Mouse (Mus musculus): ENCODE measurements around the gene Mesd. TPM values are rescaled to one million over a fixed set of nuclear protein-coding genes. Genes with fewer than 3 reads are reported as not detected.

Gene Mesd
- polyA plus RNA-seq, 1 experiment from 2014 or later, result 39.6 TPM

DNA sequence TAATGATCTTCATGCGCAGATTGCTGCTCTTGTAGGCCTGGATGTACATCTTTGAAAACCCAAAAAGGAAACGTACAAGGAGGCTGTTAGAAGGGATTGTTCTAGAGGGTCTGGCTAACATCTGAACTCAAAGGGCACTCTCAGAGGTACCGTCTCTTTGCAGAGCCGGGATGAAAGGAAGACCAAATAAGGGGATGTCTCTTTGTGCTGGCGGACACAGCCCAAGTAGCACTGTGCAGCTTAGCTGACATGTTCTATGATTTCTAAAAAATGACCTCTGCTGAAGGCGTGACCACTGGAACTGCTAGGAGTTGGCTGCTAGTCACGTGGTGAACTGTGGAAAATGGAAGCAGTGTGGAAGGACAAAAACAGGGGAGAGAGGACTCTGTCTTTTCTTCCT lies 64.5 kb downstream of the Mesd start:
- Histone ChIP-seq H3K36me3 (replicated peaks; ENCODE audit: insufficient read depth, low read length) (no peaks in the 10 kb centered on the region), H3K27ac (ENCODE audit: low read depth) (no peak overlapping the region), H3K27me3 (ENCODE audit: insufficient read depth, low read length) (no peaks in the 10 kb centered on the region), H3K9me3 (ENCODE audit: low read length) (no peaks in the 10 kb centered on the region), H3K4me1 (ENCODE audit: insufficient read depth) (no peaks in the 10 kb centered on the region), H3K4me2 (ENCODE audit: low read depth, low read length) (no peak overlapping the region), H3K4me3 (ENCODE audit: low read depth, low read length) (no peak overlapping the region), H3K9ac (replicated peaks) (no peak overlapping the region)
- 68% methylated on average over 7 of the region's 7 CpGs for WGBS (ENCODE audit: insufficient replicate concordance)
- no peak for TF ChIP-seq CTCF (IDR thresholded peaks at IDR 0.05; ENCODE audit: low read depth)
- no peak for TF ChIP-seq EP300 (IDR thresholded peaks at IDR 0.05; ENCODE audit: low read depth)
- DNase-seq, result no peak
- ATAC-seq, result no peak

DNA sequence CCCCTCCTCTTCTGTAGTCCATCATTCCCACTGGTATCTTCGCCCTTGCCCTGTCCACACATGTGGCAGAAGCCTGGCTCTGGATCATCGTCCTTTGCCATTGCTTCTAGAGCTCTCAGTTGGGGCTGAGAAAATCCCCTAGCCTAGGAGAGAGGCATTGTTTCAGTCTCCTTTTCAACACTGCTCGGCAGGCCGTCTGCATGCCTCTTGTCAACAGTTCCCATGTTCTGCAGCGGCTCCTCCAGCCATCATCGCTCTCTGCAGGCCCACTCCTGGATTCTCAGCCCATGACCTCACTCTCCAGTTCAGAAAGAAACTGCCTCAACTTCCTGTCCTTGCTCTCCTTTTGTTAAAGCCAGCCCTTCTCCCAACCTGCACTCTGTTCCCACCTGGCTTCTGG lies 65.4 kb downstream of the Mesd start:
- Histone ChIP-seq H3K27me3 (ENCODE audit: insufficient read depth, low read length) (no peaks in the 10 kb centered on the region), H3K9ac (replicated peaks) (no peak overlapping the region), H3K36me3 (replicated peaks; ENCODE audit: insufficient read depth, low read length) (no peaks in the 10 kb centered on the region), H3K4me1 (ENCODE audit: insufficient read depth) (no peaks in the 10 kb centered on the region), H3K9me3 (ENCODE audit: low read length) (no peaks in the 10 kb centered on the region), H3K4me3 (ENCODE audit: low read depth, low read length) (no peak overlapping the region), H3K4me2 (ENCODE audit: low read depth, low read length) (no peak overlapping the region), H3K27ac (ENCODE audit: low read depth) (no peak overlapping the region)
- DNase-seq (no peak), ATAC-seq (no peak)
- no peak for TF ChIP-seq CTCF (IDR thresholded peaks at IDR 0.05; ENCODE audit: low read depth)
- no peak for TF ChIP-seq EP300 (IDR thresholded peaks at IDR 0.05; ENCODE audit: low read depth)
- WGBS (ENCODE audit: insufficient replicate concordance), result 66% methylated on average over 6 of the region's 6 CpGs

Other genes starting within 250 kb of the Mesd start
- gene Il16, start 138.7 kb upstream of the Mesd start, polyA plus RNA-seq (2015; fragmentation: Nextera tagmentation; extraction: Ambion mirVana), result 8.5 and 9.8 TPM in 2 replicates
- gene Cfap161, start 89.6 kb upstream of the Mesd start, polyA plus RNA-seq (2015; fragmentation: Nextera tagmentation; extraction: Ambion mirVana), result not detected in 2 replicates
- gene Tlnrd1, start 161 bp upstream of the Mesd start, polyA plus RNA-seq (2015; fragmentation: Nextera tagmentation; extraction: Ambion mirVana), result 6.0 and 7.7 TPM in 2 replicates
- not detected in 2 replicates for gene Cemip, start 202.0 kb downstream of the Mesd start, polyA plus RNA-seq (2015; fragmentation: Nextera tagmentation; extraction: Ambion mirVana)